Mouse (Mus musculus): ENCODE data around the gene Xcr1. TPM values are rescaled to one million over a fixed set of nuclear protein-coding genes. Genes with fewer than 3 reads are reported as not detected.

Xcr1 gene
- 0.20 and 0.30 TPM in 2 replicates for polyA plus RNA-seq (2012; rRNA removed)

DNA sequence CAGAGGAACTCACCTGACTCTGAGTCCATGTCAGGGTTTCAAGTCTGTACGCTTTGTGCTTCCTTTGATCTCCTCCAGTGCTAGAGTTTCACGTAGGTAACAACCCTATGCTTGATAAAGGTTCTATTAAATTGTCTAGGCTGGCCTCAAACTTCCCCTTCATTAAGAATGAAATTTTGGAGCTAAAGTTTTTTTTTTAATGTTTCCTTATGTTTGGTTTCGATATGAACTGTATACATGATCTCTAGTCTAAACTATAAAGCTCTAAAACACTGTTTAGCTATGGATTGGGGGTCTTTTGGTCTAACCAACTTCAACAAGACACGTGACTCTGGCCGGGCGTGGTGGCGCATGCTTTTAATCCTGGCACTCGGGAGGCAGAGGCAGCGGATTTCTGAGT lies at the start of gene Xcr1:
Gene Xcr1, minus strand, starts transcription at position 101 of the 400 bp plus-strand sequence.
- no peak for DNase-seq (ENCODE audit: low read depth)

DNA sequence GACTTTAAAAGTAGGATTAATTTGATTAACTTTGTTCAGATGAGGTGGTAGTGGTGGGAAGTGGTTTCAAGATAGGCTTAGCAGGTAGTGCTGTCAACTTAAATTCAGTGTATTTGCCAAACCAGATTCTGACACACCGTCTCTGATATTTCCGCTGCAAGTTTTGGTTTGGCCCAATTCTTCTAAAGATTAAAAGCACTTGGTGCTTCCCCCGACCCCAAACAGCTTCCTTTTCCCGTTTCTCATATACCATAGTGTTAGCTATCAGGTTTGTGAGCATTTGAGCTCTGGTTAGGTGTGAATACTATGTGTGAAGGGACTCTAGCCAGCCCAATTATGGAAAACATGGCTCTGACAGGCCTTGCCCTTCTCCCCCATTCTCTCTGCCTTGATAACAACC lies 10.2 kb upstream of the Xcr1 start:
- DNase-seq (ENCODE audit: low read depth), result no peak

DNA sequence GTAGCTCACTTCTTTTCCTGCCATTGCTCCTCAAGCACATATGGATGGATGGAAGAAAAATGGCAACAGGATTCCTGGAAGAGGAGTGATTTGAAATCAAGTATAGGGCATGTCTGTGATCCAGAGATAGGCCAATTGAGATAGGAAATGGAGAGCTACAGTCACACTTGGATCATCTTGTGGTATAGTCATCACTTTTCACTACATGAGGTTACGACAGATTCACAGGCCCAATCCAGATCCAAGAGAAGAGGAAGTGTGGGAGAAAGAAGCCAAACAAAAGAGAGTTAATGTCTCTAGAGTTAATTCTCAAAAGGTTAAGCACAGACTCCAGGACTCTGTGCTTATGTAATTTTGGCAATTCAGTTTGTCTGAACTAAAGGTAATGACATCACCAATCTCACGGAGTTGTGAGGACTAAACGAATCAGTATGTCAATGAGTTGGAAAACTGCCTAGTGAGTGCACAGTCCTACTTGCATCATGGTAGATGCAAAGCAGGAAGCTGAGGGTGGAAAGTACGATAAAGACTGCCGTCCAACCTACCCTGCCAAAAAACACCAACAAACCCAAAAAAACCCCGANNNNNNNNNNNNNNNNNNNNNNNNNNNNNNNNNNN lies 7.4 kb upstream of the Xcr1 start:
- DNase-seq (ENCODE audit: low read depth), result no peak

DNA sequence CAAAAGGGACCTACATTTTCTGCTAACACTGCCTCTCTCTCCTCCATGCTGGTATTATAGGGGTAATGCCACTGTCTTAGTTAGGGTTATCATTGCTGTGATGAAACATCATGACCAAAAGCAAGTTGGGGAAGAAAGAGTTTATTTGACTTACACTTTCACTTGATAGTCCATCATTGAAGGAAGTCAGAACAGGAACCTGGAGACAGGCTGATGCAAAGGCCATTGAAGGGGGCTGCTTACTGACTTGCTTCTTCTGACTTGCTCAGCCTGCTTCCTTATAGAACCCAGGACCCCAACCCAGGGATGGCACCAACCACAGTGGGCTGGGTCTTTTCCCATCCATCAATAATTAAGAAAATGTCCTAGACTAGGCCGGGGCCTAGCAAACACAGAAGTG lies 1.8 kb upstream of the Xcr1 start:
- no peak for DNase-seq (ENCODE audit: low read depth)

DNA sequence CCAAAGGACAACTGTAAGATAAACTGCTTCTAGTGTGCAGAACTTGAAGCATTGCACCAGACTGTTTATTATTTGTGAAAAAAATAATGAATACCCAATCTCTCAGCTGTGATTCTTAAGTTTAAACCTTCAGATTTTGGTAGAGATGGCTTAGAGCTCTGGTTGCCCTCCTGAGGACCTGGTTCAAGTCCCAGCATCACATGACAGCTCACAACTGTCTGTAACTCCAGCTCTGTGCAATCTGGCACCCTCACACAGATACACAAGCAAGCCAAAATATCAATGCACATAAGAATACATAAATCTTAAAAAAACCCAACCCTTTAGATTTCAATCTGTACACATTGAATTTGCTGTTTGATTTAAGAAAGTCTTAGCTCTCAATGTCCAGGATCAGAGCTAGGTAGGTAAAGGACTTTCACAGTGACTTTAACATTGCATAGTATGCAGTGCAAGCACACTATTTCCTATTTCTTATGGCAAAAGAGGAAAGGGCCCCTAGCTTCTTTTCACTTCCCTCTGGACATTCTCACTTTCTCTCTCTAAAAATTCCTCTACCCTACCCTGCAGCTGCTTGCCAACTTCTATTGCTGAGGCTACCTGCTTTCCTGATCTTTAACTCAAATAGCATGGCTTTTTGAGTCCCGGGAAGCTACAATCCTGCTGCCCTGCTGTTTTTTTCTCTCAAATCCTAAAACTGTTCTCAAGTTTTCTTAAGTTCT lies 1.2 kb upstream of the Xcr1 start:
- DNase-seq (ENCODE audit: low read depth), result no peak

DNA sequence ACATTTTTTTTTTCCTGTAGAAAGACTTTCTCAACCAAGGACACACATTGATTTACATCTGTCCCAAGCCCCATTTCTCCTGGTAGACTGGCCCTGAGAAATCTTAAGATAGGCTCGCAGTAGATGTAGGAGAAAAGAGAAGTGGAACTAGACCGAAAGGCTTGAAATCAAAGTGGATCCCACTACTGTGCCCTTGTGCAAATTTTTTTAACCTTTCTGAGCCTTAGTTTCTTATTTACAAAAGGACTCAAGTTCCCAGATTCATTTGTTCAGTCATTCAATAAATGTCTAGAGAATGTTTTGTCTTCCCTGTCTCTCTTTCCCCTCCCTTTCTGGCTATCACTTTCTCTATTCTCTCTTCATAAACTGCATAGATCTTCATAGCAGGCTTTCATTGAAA lies 5.0 kb downstream of the Xcr1 start:
- no peak for DNase-seq (ENCODE audit: low read depth)

DNA sequence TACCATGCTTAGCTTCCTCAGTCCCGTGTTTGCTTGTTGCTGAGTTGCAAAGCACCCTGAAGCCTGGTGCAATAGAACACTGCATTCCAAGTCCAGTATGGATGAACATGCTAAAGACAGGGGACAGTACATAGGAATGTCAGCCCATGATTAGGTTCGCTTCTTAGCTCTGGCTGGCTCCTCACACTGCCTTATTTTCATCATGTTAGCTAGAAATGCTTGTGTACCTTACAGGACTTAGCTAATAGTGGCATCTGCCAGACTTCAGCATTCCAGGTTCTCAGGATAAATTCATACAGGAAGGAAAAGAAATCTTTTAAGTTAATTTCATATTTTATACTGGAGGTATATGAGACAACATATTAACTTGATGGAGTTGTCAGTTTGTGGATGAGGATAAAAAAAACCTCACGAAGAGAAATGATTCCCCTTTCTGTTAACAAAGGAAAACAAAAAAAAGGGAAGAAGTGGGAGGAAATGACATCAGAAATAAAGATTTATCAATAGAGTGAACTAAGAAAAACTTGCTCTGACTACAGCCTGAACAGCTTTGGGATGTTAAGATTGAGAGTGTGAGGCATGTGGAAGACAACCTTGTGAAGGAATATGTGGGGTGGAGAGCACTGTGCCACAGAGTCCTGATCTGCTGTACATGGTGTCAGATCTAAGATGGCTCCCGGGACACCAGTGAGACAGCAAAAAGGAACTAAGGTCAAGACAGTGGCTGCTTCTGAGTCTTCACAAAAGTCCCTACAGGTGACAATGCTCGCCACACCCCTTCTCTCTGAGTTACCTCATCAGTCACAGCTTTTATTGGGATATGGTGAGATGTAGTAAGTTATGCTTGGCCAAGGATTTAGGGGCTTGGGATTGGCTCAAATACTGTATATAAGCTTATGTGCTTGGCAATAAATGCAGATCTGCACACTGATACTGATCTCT lies 9.1 kb downstream of the Xcr1 start:
- no peak for DNase-seq (ENCODE audit: low read depth)

DNA sequence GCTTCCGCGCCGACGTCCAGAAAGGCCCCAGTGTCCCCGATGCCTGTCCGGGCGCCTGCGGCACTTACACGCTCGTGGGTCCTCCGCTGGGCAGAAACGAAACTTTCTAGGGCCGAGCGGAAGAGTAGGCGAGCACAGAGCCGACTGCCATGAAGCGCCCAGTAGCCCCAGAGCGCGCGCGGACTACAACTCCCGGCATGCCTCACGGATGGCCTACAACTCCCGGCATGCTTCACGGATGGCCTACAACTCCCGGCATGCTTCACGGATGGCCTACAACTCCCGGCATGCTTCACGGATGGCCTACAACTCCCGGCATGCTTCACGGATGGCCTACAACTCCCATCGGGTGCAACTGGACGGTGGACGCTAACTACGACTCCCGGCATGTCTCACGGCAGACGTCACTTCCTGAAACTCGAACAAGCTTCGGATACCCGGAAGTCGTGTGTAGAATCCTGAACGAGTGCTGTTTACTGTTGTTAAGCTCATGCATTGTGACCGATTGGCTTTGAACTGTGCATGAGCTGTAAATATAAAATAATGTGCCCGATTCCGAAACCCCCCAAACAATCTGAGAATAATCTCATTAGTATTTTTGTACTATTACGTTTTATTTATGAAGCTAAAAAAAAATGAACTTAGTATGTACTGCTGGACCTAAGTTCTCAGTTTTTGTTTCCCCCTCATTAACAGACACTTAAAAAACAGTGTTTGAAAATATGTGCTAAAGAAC lies 9.9 kb downstream of the Xcr1 start, which contains the start of gene Fyco1:
Gene Fyco1, minus strand, starts transcription at position 187 of the 736 bp plus-strand sequence.
- DNase-seq (ENCODE audit: low read depth), result peak; percentile 85

DNA sequence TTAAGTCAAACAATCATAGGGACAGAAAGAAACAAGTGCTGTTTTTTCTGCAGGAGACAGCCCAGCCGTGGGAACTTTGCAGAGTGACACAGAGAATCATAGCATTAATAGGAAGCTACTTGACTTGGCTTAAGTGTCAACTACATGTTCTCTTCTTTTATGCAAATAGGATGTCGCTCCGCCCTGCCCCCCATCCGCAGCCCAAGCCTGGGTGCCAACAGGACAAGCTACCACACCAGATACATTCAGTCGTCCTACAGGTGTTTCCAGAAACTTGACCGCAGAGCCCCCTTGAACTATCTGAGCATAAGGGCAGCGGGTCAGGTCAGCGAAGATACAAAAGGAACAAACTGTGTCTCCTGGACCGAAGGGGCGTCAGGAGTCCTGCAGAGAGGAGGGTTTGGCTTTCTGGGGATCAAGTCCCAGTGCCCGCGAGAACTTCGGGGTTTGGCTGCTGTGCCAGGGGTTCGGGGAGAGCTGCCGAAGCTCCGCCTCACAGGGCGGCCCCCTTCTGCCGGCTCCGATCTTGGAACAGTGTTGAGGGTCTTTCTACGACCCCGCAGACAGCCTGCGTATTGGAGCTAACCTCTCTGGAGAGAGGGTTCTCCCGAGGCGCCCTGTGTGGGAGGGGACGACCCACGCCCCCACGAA lies 10.6 kb downstream of the Xcr1 start:
- no peak for DNase-seq (ENCODE audit: low read depth)

DNA sequence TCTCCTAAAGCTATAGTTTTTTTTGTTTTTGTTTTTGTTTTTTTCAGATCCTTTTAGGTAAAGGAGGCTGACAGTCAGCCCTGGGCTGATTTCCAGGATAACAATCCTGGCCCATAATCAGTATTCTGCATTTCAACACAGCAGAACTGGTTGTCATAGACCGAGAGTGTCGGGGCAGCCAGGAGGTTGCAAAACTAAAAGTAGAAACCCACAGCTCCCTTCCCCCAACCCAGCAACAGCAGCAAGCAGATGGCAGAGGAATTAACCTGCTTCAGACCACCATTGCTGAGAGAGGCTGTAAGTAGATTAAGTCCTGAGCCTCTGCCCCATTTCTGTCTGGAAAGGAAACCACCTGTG lies 11.1 kb downstream of the Xcr1 start:
- peak; percentile 60 for DNase-seq (ENCODE audit: low read depth)

DNA sequence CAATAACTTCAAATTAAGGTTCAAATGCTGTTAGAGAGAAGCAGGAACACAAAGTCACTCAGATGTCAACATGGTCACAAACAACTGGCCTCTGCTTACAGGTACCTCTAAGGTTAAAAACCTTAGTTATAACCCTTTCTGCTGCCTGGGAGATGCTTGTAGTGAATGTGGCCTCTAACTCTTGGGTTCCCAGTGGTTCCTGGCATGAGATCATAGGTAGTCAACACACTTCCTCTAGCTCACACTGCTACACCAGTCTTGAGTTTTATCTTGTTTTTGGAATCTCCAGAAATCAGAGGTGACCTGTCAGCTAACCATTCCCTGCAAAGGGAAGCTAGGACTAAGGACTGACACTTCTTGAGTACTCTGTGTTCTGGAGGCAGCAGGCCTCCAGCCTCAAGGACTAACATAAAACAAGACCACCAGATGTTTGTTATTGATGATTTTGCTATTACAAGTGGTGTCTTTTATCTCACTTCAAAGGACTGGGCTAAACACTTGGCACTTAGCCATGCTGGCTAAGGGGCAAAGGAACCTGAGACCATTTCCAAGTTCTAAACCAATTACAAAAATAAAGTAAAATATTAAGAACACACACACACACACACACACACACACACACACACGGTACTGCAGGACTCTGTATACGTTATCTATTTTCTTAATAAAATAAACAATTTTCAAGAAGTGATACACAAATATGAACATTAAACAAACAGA lies 11.7 kb downstream of the Xcr1 start:
- no peak for DNase-seq (ENCODE audit: low read depth)

DNA sequence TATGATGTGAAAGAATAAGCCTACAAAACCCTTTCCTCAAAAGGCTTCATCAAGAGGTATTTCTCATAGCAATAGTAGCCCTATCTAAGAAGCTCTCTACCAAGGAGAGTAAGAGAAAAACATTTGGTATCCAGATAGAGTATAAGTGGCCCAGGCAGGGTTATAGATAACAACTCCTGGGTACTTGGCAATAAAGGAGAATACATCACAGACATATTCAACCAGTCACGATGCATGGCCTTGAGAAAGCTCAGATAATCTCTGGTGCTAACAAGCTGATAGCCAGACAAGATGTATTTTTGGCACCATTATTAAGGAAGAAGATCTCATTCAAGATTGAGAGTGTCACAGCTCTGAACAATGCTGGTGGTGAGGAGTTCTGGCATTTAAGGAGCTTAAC lies 15.3 kb downstream of the Xcr1 start:
- no peak for DNase-seq (ENCODE audit: low read depth)

DNA sequence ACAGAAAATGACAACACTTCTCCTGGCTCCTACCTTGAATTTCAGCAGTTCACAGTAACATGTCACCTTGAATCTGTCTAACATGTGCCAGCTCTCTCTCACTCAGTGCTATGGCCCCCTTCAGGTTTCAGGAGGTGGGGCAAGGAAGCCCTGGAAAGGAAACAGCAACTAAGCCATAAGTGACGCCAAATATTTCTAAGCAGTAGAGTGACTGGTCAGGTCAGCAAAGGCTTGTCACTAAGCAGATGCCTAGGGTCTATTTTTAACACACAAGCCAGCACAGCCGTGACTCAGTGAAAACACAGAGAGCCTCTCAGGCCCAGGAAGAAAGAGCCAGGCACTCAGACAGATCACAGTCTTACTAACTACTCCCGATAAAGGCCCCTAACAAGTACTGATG lies 16.7 kb downstream of the Xcr1 start:
- no peak for DNase-seq (ENCODE audit: low read depth)

DNA sequence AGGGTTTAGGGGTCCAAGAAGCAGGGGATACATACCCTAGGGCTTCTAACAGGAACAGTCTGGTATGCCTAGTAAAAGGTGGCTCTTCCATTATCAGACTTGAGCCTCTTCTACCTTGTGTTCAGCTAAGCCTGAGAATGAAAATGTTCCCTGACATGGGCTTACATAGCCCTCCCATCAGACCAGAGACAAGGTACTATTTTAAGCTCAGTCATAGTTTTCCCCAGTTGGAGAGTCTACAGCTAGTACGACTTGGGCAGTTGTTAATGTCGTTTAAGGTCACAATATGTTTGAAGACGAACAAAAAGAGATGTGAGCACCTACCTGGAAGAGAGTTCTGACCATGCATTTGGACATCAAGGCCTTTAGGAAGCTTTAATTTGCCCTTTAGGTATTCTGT lies 17.4 kb downstream of the Xcr1 start:
- DNase-seq (ENCODE audit: low read depth), result no peak

DNA sequence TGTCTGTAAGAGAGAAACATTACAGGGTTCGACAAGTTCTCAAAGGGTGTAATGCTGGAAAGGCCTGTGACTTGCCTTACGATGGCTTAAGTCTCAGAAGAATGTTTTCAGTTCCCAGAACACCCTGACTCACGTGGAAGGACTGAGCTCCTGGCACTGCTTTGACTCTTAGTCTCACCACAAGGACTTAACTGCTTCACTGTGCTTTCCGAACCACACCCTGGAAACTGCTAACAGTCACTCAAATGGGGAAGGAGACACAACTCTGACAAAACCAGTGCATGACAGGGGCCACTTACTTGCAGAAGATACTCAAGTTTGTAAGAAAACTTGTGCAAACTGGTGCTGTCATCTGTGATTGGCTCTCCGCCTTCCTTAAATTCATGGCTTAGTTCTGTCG lies 21.6 kb downstream of the Xcr1 start:
- no peak for DNase-seq (ENCODE audit: low read depth)

DNA sequence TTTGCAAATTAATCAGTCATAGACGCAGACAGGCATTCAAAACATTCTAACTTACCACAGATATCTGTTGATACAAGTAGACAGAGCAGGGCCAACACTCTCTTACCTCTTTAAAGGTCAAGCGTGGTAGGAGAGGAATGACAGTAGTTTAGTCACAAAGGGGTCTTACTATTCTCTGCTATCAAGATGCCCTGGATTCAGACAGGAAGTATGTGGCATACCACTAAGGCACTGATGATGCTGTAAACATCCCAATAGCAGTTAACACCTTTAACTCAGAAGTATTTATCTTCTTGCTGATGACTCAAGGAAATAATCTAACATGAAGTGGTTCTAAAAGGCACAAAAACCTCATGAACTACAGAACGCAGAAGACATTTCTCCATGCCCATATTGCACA lies 26.0 kb downstream of the Xcr1 start:
- no peak for DNase-seq (ENCODE audit: low read depth)

DNA sequence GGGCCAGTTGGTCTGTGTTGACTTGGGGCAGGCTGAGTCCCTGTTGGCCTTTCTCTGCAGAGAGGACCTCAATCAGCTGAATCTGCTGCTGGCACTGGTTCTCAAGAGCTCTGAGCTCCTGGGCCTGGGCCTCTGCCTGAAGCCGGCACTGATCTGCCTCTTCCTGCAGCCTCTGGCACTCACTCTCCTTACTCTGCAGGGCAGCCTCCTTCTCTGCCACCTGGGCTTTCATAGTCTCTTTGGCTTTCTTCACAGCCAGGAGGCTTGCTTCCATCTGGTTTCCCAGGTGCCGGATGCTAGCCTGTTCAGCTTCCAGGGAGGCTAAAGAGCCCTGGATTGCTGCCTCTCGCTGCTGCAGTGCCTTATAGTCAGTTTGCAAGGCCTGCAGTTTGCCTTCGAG lies 32.9 kb downstream of the Xcr1 start:
- no peak for DNase-seq (ENCODE audit: low read depth)

DNA sequence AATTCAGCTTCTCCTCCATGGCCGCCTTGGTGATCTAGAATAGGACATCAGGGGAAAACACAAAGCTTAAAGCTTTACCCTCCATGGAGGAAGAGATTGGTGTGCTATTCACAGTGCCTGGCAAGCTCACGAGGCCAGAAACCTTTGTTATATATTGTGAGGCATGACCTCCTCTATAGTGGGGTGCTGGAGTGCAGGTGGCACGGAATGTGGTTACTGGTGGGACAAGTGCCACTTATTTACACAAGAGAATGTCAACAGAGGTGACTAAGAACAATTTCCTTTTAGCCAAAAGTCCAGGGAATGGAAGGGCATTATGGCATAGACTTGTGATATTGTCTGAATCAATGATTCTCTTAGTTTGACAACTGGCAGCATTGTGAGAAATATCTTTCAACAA lies 35.2 kb downstream of the Xcr1 start:
- DNase-seq (ENCODE audit: low read depth), result no peak

DNA sequence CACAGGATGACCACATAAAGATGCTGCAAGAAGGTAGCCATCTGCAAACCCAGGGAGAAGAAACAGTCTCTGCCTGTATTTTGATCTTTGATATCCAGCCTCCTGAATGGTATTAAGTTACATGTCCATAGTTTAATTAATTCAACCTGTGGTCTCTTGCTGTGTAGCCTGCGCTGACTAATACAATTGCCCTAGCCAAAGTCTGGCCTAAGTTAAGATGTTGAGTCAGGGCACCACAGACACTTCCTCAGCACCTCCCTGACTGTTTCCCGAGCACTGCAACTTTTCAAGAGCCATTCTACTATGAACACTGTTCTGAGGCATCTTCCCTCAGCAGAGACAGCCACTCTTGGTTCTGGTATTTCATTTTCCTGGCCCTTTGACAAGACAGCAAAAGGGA lies 43.2 kb downstream of the Xcr1 start:
- DNase-seq (ENCODE audit: low read depth), result no peak

DNA sequence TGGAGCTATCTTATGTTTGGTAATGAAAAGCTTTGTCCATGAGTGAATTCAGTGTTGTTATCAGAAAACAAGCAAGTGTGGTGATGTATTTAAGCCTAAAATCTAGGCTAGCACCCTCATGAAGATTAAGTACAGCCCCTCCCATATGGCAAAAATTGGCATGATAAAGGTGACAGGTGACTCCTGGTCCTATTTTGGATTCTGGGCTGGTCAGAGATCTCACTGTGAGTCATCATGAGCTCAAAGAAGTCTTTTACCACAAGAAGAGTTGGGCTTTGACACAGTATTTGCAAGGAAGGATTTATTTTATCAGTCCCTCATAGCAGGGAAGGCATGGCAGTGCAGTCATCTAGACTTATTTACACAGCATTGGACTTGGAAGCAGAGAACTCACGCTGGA lies 45.8 kb downstream of the Xcr1 start:
- DNase-seq (ENCODE audit: low read depth), result no peak

DNA sequence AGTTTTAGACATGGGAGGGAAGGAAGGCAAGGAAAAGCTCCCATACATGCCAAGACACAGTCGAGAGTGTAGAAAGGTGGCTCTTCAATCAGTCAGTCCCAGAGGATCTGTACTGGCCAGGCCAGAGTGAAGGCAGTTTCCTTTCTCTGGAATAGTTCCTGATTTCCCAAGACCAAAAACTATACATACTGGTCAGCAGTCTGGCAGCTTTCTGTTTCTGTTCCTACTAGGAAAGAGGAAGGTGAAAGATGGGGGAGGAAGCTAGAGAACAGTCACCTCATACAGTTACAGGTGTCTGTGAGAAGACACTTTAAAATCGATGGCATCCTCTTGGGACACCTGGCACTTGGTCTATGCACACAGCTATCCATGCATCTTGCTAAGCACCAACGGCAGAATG lies 46.4 kb downstream of the Xcr1 start:
- no peak for DNase-seq (ENCODE audit: low read depth)

Data from gonadal fat pad, adult 2 months (tissue).